Mouse (Mus musculus) ZHBTc4 (cell line): ENCODE results near the gene Nwd2.

Source experiments
- DNase-seq: peaks from one replicate; pipeline ENCODE4 v3.0.0-alpha.2; 2011; ENCODE audit warnings: low read depth, low spot score

Gene Nwd2

GRCm38 (mm10) chr5:63827415-63828053 lies 178.6 kb downstream of the Nwd2 start:
- no peak for DNase-seq

- DNase-seq, result no peak
These were observed 179.7 kb downstream of the Nwd2 start for GRCm38 (mm10) chr5:63828380-63829185.

GRCm38 (mm10) chr5:63831054-63831453 lies 182.2 kb downstream of the Nwd2 start:
- DNase-seq, result no peak

DNA sequence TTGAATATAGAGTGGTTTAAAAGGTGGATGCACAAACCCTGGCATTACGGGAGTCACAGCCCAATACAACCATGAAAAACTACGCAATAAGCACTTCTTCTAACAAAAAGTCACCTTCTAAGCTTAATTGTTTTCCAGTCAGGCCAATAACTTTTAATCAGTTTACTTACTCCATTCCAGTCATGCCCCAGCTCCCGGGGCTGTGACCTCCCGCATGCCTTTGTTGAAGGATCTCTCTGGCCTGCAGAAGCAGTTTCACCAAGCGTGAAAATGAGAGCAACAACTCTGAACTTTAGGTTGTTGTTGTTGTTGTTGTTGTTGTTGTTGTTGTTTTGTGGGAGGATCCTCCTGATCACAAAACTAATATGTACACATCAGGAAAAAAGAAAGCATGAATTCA lies 185.1 kb downstream of the Nwd2 start:
- DNase-seq, result no peak

- DNase-seq, result no peak
These were observed 185.5 kb downstream of the Nwd2 start for GRCm38 (mm10) chr5:63834435-63834834.

DNA sequence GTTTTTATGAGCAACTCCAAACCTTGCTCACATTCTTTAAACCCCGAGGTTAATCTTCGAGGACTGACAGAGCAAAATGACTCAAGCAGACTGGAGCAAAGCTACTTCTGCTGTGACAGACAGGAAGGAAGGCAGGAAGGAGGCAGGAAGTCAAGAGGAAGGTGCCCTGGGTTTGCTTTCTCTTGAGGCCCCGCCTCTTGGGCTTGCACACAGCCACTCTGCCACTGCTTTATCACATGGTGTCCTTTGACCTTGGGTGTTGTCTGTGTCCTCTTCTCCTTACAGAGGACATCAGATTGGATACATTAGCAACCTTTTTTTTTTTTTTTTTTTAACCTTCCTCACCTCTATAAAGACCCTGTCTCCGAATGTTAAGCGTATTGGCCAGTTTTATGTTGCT lies 188.2 kb downstream of the Nwd2 start:
- peak; percentile 33 for DNase-seq

DNA sequence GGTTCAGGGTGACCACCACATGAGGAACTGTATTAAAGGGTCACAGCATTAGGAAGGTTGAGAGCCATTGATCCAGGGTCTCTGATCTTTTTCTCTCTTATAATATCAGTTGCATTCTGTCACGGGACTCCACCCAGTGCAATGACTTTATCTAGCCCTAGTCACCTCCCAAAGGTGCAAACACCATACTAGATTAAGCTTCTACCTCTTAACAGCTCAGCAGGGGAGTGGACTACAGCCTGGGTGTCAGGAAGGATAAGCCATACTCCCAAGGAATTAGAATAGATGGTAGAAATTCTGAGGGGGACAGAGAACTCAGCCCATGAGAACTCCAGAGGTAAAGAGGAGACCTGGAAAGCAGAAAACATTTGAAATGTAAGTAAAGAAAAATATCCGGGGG lies 188.9 kb downstream of the Nwd2 start:
- no peak for DNase-seq

- DNase-seq, result no peak
These were observed 191.0 kb downstream of the Nwd2 start for GRCm38 (mm10) chr5:63839801-63840416.

- no peak for DNase-seq
These were observed 198.2 kb downstream of the Nwd2 start for GRCm38 (mm10) chr5:63847080-63847479.

GRCm38 (mm10) chr5:63847541-63848226 lies 198.8 kb downstream of the Nwd2 start:
- no peak for DNase-seq

GRCm38 (mm10) chr5:63858901-63859300 lies 210.0 kb downstream of the Nwd2 start:
- no peak for DNase-seq
